Mouse (Mus musculus) neutrophil, adult 5-6 weeks (primary cell): ENCODE results near the gene Foxm1. TPM values are rescaled to one million over a fixed set of nuclear protein-coding genes. Genes with fewer than 3 reads are reported as not detected.

ENCODE experiments used
- ATAC-seq: fragments of 151-379, 151-347 bp; 2 replicates; pipeline ENCODE4 v1.8.0; 2017; ENCODE audit warnings: mild to moderate bottlenecking, moderate TSS enrichment; ENCODE audit not compliant: insufficient number of reproducible peaks, poor library complexity, low FRiP score, severe bottlenecking; ENCODE audit errors: extremely low read depth
- total RNA-seq: library from RNA; stranded (forward); fragments of 200-1000 nt; gene quantifications from 2 replicates; pipeline ENCODE4 v1.2.3, GENCODE M21; 2017

Foxm1 gene
- total RNA-seq: 2.2 and 7.8 TPM in 2 replicates

DNA sequence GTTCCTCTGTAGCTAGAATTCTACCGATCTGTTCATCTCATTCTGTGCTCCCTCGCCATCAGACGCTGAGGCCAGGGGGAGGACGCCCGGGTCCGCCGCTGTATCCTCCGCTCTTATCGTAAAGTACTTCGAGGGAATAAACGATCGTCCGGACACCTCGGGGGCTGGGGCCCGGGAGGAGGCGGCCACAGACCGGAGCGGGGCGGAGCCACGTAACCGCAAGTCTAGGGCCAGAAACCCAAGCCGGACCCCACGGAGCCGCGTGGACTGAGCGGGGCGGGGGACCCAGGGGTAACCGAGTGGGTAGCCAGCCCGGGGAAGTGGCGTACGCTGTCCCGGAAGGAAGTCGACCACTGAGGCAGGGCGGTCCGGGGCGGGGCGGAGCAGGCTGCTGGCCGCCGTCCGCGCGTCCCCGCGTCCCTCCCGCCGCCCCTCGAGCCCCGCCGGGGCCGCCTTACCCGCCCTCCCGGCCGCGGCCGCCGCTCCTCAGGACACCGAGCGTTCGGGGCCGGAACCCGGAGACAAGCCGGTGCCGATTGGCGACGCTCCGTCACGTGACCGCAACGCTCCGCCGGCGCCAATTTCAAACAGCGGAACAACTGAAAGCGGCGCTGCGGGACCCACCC, at the start of gene Foxm1, which contains the start of gene Rhno1:
TSS of gene Foxm1 (plus strand) at position 587 of the 626 bp plus-strand sequence.
TSS of gene Rhno1 (minus strand) at position 531 of the 626 bp plus-strand sequence.
- peak; percentile 57 for ATAC-seq

DNA sequence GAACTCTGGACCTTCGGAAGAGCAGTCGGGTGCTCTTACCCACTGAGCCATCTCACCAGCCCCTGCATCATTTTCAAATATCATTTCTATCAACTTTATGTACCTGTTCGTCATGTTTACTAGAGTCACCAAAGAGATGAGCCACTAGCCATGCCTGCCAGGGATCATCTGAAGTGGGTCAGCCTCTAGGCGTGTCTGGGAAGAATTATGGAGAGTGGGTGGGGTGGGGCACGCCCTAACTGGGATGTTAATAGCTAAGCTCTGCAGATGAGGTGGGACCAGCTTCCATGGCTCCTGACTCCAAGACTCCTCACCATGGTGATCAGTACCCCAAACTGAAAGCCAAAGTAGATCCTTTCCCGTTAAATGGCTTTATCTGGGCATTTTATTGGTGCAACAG, 48.0 kb upstream of the Foxm1 start:
- no peak for ATAC-seq

DNA sequence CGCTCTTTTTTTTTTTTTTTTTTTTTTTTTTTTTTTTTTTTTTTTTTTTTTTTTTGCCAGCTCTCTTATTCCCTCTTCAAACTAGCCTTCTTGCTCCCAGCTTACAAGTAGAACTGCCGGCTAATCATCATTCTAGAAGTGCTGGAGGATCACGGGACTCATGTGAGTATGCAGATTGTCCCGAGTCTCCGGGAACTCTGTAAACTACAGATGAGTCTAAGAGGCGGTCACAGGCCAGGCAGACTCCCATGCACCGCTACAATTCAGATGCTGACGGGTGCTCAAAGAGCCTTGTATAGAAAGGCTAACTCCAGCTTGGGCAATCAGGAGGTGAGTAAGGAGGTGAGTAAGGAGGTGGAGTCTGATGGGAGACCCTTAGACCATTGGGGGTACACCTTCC, 47.2 kb upstream of the Foxm1 start:
- ATAC-seq: no peak

DNA sequence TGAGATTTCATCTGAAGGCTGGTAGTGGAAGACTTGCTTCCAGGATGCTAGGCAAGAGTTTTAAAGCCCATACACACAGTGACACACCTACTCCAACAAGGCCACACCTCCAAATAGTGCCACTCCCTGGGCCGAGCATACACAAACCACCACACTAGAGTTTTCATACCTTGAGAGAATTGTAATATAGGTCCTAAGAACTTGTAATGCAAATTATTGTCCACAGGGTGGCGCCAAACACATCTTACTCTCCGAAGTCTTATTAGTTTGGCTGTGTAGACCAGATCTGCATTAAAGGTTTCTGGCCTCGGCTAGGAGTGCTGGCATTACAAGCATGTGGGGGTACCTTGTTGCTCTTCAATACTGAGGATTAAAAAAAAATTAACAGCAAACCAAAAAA, 44.5 kb upstream of the Foxm1 start:
- peak; percentile 55; the same call in 1 of the 2 replicates for ATAC-seq

DNA sequence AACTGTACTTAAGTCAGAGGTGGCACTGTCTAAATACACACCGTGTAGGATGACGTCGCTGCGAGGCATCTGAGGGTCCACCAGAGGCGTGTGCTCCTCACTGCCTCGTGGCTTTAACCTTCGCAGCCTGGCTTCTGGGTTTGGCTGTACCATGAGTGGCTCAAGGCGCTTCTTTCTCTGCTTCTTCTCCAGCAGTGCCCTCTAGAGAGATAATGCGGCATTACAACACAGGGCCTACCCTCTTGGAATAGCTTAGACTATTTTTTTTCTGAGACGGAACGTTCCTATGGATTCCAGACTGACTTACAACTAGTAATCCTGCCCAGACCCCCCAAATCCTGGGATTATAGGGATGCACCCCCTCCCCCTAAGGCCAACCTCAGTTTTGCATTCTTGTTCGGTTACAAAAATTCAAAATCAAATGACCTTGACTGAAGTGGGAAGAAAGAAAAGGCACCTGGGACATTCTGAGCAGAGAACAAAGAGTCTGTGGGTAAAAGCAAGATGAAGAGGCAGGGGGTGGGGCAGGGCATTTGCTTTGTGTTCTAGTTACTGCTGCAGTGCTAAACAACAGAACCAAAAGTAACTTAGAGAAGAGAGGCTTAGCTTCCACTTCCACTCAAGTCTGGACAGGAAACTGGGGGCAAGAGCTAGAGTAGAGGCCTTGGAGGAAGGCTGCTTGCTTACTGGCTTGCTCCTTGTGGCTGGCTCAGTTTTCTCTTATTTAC, 28.2 kb upstream of the Foxm1 start:
- ATAC-seq: peak; percentile 65; the same call in 1 of the 2 replicates

GRCm38 (mm10) chr6:128337467-128337866, 25.3 kb upstream of the Foxm1 start:
- no peak for ATAC-seq

GRCm38 (mm10) chr6:128338876-128339275, 23.9 kb upstream of the Foxm1 start:
- ATAC-seq: no peak

DNA sequence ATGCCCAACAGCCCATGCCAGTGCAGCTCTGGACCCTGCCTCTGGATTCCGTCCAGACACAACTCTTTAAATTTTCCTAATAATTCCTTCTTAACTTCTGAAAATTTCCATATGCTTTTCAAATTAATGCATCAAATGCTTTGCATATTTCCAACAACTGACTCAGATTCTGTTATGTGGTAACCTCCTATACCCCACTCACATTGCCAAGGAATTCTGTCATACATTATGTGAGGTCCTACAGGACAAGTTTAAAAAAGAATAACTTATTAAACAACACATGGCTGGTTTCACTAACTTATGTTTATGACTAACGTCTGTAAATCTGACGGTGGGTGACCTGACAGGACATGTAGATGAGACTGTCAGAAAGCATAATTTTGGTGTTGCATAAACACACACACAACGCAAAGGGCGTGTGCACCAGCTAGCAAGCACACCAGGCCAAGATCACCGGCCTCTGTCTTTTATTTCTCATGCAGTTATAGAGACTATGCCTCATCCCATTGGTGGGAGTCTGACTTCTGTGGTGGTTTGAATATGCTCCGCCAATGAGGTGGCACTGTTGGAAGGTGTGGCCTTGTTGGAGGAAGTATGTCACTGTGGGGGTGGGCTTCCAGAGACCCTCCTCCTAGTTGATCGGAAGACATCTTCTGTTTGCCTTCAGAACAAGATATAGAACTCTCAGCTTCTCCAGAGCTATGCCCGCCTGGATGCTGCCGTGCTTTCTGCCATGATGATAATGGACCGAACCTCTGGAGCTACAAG, 20.6 kb upstream of the Foxm1 start:
- ATAC-seq: no peak

- no peak for ATAC-seq
Measured at GRCm38 (mm10) chr6:128345623-128346022, 17.1 kb upstream of the Foxm1 start.

- no peak for ATAC-seq
Measured at GRCm38 (mm10) chr6:128346782-128347181, 16.0 kb upstream of the Foxm1 start.

- ATAC-seq: no peak
Measured at GRCm38 (mm10) chr6:128349711-128350110, 13.1 kb upstream of the Foxm1 start.

DNA sequence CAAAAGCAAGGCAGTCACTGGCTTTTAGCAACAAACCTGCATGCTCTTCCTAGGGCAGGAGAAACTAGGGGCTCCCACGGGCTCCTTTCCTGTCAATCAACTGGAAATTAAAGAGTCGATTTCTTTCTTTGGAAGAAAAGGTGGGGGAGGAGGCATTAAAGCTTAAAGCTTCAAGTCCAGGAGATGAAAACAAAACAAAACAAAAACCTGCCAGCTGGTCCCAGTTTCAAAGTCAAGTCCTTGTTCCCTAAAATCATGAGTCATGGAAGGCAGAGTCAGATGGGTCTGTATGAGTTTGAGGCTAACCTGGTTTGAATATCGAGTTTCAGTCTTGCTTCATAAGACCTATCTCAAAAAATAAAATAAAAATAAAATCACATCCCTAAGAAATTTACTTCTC, 8.6 kb upstream of the Foxm1 start:
- no peak for ATAC-seq

DNA sequence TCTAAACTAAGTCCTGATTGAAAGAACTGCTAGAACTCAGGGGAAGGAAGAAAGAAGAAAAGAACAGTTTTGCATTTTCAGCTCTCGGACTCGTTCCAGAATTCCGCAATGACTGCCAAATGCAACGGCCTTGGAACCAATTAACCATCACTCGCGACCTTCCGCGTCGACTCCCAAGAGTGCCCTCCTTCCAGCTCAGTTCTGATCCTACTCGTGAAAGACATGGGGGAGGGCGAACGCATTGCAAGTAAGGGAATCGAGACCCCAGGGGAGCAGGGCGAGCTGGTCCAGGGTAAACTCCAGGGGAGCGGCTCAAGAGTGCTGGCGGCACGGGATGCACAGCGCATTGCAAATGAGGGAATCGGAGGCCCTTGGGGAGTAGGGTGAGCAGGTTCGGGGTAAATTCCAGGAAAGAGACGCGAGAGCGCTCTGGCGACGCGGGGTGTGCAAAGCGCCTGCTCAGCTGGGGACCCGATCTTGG, 7.5 kb upstream of the Foxm1 start:
- no peak for ATAC-seq

- peak; percentile 96 for ATAC-seq
Measured at GRCm38 (mm10) chr6:128355726-128356416, 6.9 kb upstream of the Foxm1 start, which contains the start of gene Tulp3. Tulp3 (minus strand) TSS chr6:128355851.

GRCm38 (mm10) chr6:128358999-128359398, 3.8 kb upstream of the Foxm1 start:
- ATAC-seq: peak; percentile 45

- ATAC-seq: no peak
Measured at GRCm38 (mm10) chr6:128361901-128362300, 866 bp upstream of the Foxm1 start.

DNA sequence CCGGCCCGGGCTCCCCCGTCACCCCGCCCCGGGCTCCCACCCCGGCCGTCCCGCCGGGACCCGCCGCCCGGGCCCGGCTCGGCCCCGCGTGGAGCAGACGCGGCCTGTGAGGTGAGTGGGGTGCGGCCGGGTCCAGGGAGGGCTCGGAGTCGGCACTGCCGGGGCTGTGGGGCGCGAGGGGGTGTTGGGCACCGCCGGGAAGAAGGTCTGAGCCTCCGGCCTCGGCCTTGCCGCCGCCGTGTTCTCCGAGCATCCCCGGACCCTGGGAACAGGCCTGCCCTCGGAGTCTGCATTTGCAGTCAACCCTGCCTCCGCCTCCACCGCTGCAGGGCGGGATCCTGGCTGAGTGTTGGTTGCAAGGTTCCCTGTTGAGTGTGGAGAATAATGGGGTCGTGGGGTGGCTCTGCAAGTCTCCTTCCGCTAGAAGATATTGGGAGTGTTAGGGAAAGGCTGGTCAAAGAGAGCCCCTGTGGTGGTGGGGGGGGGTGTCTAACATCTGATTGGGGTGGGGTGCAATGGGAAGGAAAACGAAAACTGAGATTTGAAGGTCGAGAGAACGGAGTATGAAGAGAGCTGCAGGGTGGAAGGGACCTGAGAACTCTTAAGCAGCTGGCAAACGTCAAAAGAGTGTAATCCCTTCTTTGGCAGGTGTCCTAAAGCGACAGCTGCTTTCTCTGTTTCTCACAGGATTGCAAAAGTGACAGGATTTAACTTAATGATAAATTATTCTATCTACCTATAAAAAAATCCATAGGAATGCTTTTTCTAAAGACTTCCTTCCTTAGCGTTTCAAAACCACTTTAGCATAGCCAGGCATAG, 449 bp downstream of the Foxm1 start:
- ATAC-seq: no peak

DNA sequence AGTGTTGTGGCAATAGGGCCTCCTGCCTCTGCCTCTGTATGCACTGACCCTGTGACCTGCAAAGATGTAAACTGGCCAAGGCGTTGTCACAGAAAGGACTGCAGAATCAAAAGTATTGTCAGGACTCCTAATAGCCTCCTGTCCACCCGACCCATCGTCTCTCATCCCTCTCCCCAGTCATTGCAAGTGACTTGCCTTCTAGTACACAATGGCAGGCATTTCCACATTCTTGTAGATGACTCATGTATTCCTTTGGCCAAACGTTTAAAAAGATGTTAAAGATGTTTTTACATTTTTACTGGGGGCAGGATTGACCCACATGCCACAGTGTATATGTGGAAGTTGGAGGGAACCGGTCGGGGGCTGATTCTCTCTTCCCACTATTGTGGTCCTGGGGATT, 2.0 kb downstream of the Foxm1 start:
- no peak for ATAC-seq
